Mouse (Mus musculus) ES-Bruce4 (cell line): ENCODE measurements around the gene Cpne9.

Experiments used
- CTCF ChIP-seq: IDR thresholded peaks from one replicate; pipeline ENCODE4 v1.8.1; 2011; ENCODE audit warnings: low read depth, low read length
- EP300 ChIP-seq: IDR thresholded peaks from 2 replicates; pipeline ENCODE4 v1.6.1; 2011; ENCODE audit warnings: low read depth, low read length; ENCODE audit not compliant: insufficient read depth
- POLR2A ChIP-seq: IDR thresholded peaks from one replicate; pipeline ENCODE4 v1.8.1; 2011; ENCODE audit warnings: low read length; ENCODE audit not compliant: insufficient read depth

GRCm38 (mm10) chr6:113333137-113333950 is 51.2 kb downstream of the Cpne9 start:
- no peak for TF ChIP-seq EP300
- no peak for TF ChIP-seq POLR2A
- TF ChIP-seq CTCF = no peak
